Comparison of ENCODE assay signal across 23 mouse cellular contexts in the genomic region with DNA sequence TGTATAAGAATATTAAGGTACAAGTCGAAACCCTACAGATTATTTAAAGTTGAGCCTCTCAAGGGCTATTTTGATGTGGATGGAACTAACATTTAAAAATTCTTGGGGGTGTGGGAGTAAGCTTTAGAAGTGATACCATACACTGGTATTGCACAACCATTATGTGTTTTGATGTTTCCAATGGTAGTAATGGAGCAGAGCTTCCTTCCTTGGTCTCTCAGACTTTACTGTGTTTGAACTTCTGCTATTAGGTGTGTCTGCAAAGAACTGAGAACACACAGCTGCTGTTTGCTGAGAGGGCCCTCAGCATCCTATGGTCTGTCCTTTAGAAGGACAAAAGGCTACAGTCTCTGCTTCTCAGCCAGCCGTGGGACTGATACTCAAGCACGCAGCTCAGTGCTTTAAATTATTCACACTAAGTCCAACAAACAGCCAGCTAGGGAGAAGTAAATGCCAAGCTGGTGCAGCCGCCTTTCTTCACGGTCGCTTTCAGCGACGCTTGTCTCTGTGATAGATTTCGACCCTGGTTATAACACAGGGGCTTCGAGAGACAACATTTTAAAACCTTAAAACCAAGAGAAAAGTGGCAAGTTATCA.
DNase-seq lines count a peak whose midpoint lies in the region; ATAC-seq and TF ChIP-seq lines count a peak whose summit lies in the region.
"Had no signal": no experiment of that assay in that cellular context is flagged by ENCODE, and none has a peak within 500 bp of the region (broad histone marks: within the 10 kb centered on the region; RNA-seq: fewer than 3 reads in every experiment).

No protein-coding gene starts in this region.

- WGBS in forebrain, embryonic 10.5 days = 83% methylated on average over 10 of the region's 10 CpGs
- 47% methylated on average over 10 of the region's 10 CpGs for WGBS in forebrain, postnatal 0 days
- WGBS in midbrain, embryonic 10.5 days = 84% methylated on average over 10 of the region's 10 CpGs
- 58% methylated on average over 10 of the region's 10 CpGs for WGBS in midbrain, embryonic 16.5 days
- 29% methylated on average over 10 of the region's 10 CpGs for WGBS in neural tube, embryonic 14.5 days

- H3K27me3 ChIP-seq in forebrain, embryonic 10.5 days (ENCODE audit: poor library complexity, severe bottlenecking) = no peaks in the 10 kb centered on the region
- H3K27me3 ChIP-seq in forebrain, postnatal 0 days (ENCODE audit: insufficient read depth, low read length) = no peaks in the 10 kb centered on the region
- H3K27me3 ChIP-seq in midbrain, embryonic 10.5 days (ENCODE audit: low read depth, poor library complexity, severe bottlenecking) = no peaks in the 10 kb centered on the region
- no peaks in the 10 kb centered on the region for H3K27me3 ChIP-seq in midbrain, embryonic 16.5 days (ENCODE audit: control insufficient read depth, insufficient read depth, low read depth, low read length)
- H3K27me3 ChIP-seq in neural tube, embryonic 14.5 days (ENCODE audit: control insufficient read depth, insufficient read depth, low read length) = no peaks in the 10 kb centered on the region
- H3K27me3 ChIP-seq: heart, embryonic 15.5 days; kidney, embryonic 15.5 days; limb, embryonic 13.5 days; lung, embryonic 15.5 days had no signal

- no peak for DNase-seq in forebrain, embryonic 10.5 days (ENCODE audit: extremely low spot score, low spot score)
- DNase-seq in forebrain, postnatal 0 days = no peak
- DNase-seq in midbrain, embryonic 10.5 days (ENCODE audit: low spot score) = no peak
- no peak for DNase-seq in left cerebral cortex, postnatal 4 days
- DNase-seq in testis, postnatal 14 days (ENCODE audit: low spot score) = no peak
- DNase-seq: adrenal gland, adult 8-10 months; cerebellum, postnatal 25 days; heart, postnatal 4 days; kidney, postnatal 4 days; layer of hippocampus, adult 9-11 months; lung, postnatal 4 days; right cerebral cortex, postnatal 25 days; thymus, adult 18-20 months had no signal

- no peaks in the 10 kb centered on the region for H3K9me3 ChIP-seq in forebrain, embryonic 10.5 days
- H3K9me3 ChIP-seq in forebrain, postnatal 0 days (ENCODE audit: low read length) = no peaks in the 10 kb centered on the region
- no peaks in the 10 kb centered on the region for H3K9me3 ChIP-seq in midbrain, embryonic 10.5 days (replicated peaks)
- no peaks in the 10 kb centered on the region for H3K9me3 ChIP-seq in midbrain, embryonic 16.5 days (replicated peaks; ENCODE audit: control insufficient read depth, low read length, poor library complexity, severe bottlenecking)
- H3K9me3 ChIP-seq in neural tube, embryonic 14.5 days (ENCODE audit: control insufficient read depth, low read length) = no peaks in the 10 kb centered on the region
- H3K9me3 ChIP-seq: heart, embryonic 15.5 days; kidney, embryonic 15.5 days; lung, embryonic 15.5 days had no signal

- H3K4me3 ChIP-seq in forebrain, embryonic 10.5 days = no peak overlapping the region
- no peak overlapping the region for H3K4me3 ChIP-seq in forebrain, postnatal 0 days (ENCODE audit: low read depth, low read length)
- H3K4me3 ChIP-seq in midbrain, embryonic 10.5 days = no peak overlapping the region
- H3K4me3 ChIP-seq in midbrain, embryonic 16.5 days (ENCODE audit: low read depth, low read length) = no peak overlapping the region
- H3K4me3 ChIP-seq in neural tube, embryonic 14.5 days (ENCODE audit: low read depth, low read length) = no peak overlapping the region
- H3K4me3 ChIP-seq: erythroblast, embryonic 14.5 days; heart, embryonic 15.5 days; kidney, embryonic 15.5 days; limb, embryonic 13.5 days; lung, embryonic 15.5 days had no signal

- H3K9ac ChIP-seq in forebrain, postnatal 0 days = no peak overlapping the region
- H3K9ac ChIP-seq in midbrain, embryonic 16.5 days (ENCODE audit: low read depth, low read length) = no peak overlapping the region
- no peak overlapping the region for H3K9ac ChIP-seq in neural tube, embryonic 14.5 days (replicated peaks; ENCODE audit: low read depth, low read length)
- H3K9ac ChIP-seq: heart, embryonic 15.5 days; kidney, embryonic 15.5 days; limb, embryonic 13.5 days; liver, embryonic 14.5 days; lung, embryonic 15.5 days had no signal

- H3K4me1 ChIP-seq in forebrain, embryonic 10.5 days = peaks cover 42% of the 10 kb centered on the region
- no peaks in the 10 kb centered on the region for H3K4me1 ChIP-seq in forebrain, postnatal 0 days (ENCODE audit: insufficient read depth)
- peaks cover 8% of the 10 kb centered on the region for H3K4me1 ChIP-seq in midbrain, embryonic 10.5 days
- H3K4me1 ChIP-seq in midbrain, embryonic 16.5 days (ENCODE audit: control insufficient read depth, insufficient read depth, low read length) = peaks cover 3% of the 10 kb centered on the region; the same call in 1 of the 2 replicates
- peaks cover 10% of the 10 kb centered on the region; the same call in 1 of the 2 replicates for H3K4me1 ChIP-seq in neural tube, embryonic 14.5 days (ENCODE audit: control insufficient read depth, insufficient read depth, low read length)
- H3K4me1 ChIP-seq: lung, embryonic 15.5 days had no signal

- ATAC-seq in forebrain, postnatal 0 days = no peak
- ATAC-seq in midbrain, embryonic 16.5 days = no peak
- peak; percentile 55 for ATAC-seq in granulocyte monocyte progenitor cell, adult 5-6 weeks (replicated peaks; ENCODE audit: poor library complexity, severe bottlenecking)
- peak; percentile 56; the same call in 1 of the 2 replicates for ATAC-seq in neural tube, embryonic 14.5 days (ENCODE audit: low read depth)
- ATAC-seq: forebrain, embryonic 16.5 days had no signal

- peak overlapping the region; percentile 54 for H3K27ac ChIP-seq in forebrain, embryonic 10.5 days
- H3K27ac ChIP-seq in forebrain, postnatal 0 days (ENCODE audit: low read depth, low read length) = no peak overlapping the region
- H3K27ac ChIP-seq in midbrain, embryonic 10.5 days (replicated peaks) = 0 out of 2 replicates have a peak overlapping the region, but pooled peaks have one; percentile 10
- H3K27ac ChIP-seq in midbrain, embryonic 16.5 days (ENCODE audit: low read length) = no peak overlapping the region
- peak overlapping the region; percentile 34; the same call in 1 of the 2 replicates for H3K27ac ChIP-seq in neural tube, embryonic 14.5 days (ENCODE audit: low read depth, low read length)
- H3K27ac ChIP-seq: heart, embryonic 15.5 days; kidney, embryonic 15.5 days; liver, embryonic 14.5 days; lung, embryonic 15.5 days had no signal

- H3K36me3 ChIP-seq in forebrain, embryonic 10.5 days (replicated peaks) = no peaks in the 10 kb centered on the region
- H3K36me3 ChIP-seq in forebrain, postnatal 0 days (ENCODE audit: insufficient read depth) = no peaks in the 10 kb centered on the region
- no peaks in the 10 kb centered on the region for H3K36me3 ChIP-seq in midbrain, embryonic 10.5 days
- H3K36me3 ChIP-seq in midbrain, embryonic 16.5 days (ENCODE audit: control insufficient read depth, insufficient read depth, low read length) = no peaks in the 10 kb centered on the region
- H3K36me3 ChIP-seq in neural tube, embryonic 14.5 days (ENCODE audit: control insufficient read depth, insufficient read depth, low read length) = no peaks in the 10 kb centered on the region
- H3K36me3 ChIP-seq: heart, embryonic 15.5 days; kidney, embryonic 15.5 days; limb, embryonic 13.5 days; lung, embryonic 15.5 days had no signal

- no peak overlapping the region for H3K4me2 ChIP-seq in forebrain, postnatal 0 days (ENCODE audit: low read depth)
- H3K4me2 ChIP-seq in midbrain, embryonic 16.5 days (ENCODE audit: low read length) = no peak overlapping the region
- no peak overlapping the region for H3K4me2 ChIP-seq in neural tube, embryonic 14.5 days (ENCODE audit: low read depth, low read length)
- H3K4me2 ChIP-seq: heart, embryonic 15.5 days; kidney, embryonic 15.5 days; limb, embryonic 13.5 days; lung, embryonic 15.5 days had no signal

- intact Hi-C loops in left cerebral cortex, postnatal 4 days (cut with DNase I) = no loop called here

- no peak for TF ChIP-seq CTCF in forebrain, postnatal 0 days (IDR thresholded peaks at IDR 0.05; ENCODE audit: low read depth)

Comparison
In these comparisons a context has a peak if more than half of its experiments do, and no peak if none do; other contexts are left out.
1. H3K27ac ChIP-seq: peak in forebrain, embryonic 10.5 days (single experiment), midbrain, embryonic 10.5 days (single experiment) and neural tube, embryonic 14.5 days (single experiment); none in forebrain, postnatal 0 days (single experiment) and midbrain, embryonic 16.5 days (single experiment).
2. ATAC-seq: peak in granulocyte monocyte progenitor cell, adult 5-6 weeks (single experiment) and neural tube, embryonic 14.5 days (single experiment); none in forebrain, postnatal 0 days (single experiment) and midbrain, embryonic 16.5 days (single experiment).